11 mouse cellular contexts compared by ENCODE assay signal in genomic region chr8:120619235-120620180, GRCm38 (mm10). TPM values are rescaled to one million over a fixed set of nuclear protein-coding genes. Genes with fewer than 3 reads are reported as not detected.
DNase-seq lines count a peak whose midpoint lies in the region; ATAC-seq and TF ChIP-seq lines count a peak whose summit lies in the region.
"Had no signal": no experiment of that assay in that cellular context is flagged by ENCODE, and none has a peak within 500 bp of the region (broad histone marks: within the 10 kb centered on the region; RNA-seq: fewer than 3 reads in every experiment).

No protein-coding gene starts in this region.

- no peak for TF ChIP-seq EP300 in MEL (IDR thresholded peaks at IDR 0.05; ENCODE audit: low read depth in 1 of 2, low read length in 2 of 2)
- TF ChIP-seq EP300 in heart, postnatal 0 days (IDR thresholded peaks at IDR 0.05; ENCODE audit: low read depth) = 0 out of 2 replicates have a peak, but pooled peaks have one; percentile 28

- intact Hi-C loops in gastrocnemius, adult 2 months (cut with DNase I) = no loop called here

- H3K4me3 ChIP-seq in gastrocnemius, adult 2 months = no peak overlapping the region
- H3K4me3 ChIP-seq in MEL (ENCODE audit: control insufficient read depth in 1 of 2, insufficient read depth in 1 of 2, low read depth in 2 of 2, low read length in 2 of 2) = no peak overlapping the region
- H3K4me3 ChIP-seq in heart, postnatal 0 days (ENCODE audit: low read depth, low read length) = no peak overlapping the region
- H3K4me3 ChIP-seq in liver, embryonic 16.5 days (ENCODE audit: low read depth, low read length) = no peak overlapping the region

- H3K36me3 ChIP-seq in MEL (ENCODE audit: control insufficient read depth in 1 of 2, insufficient read depth in 2 of 2, low read length in 2 of 2) = peaks cover 0 to 2% of the 10 kb centered on the region in 2 experiments; a peak in 1 of 4 replicates
- no peaks in the 10 kb centered on the region for H3K36me3 ChIP-seq in heart, postnatal 0 days (replicated peaks; ENCODE audit: control insufficient read depth, insufficient read depth, low read length)
- no peaks in the 10 kb centered on the region for H3K36me3 ChIP-seq in liver, embryonic 16.5 days (ENCODE audit: control insufficient read depth, insufficient read depth)

- H3K4me2 ChIP-seq in heart, postnatal 0 days (ENCODE audit: low read depth, low read length) = no peak overlapping the region
- H3K4me2 ChIP-seq in liver, embryonic 16.5 days (ENCODE audit: low read depth, low read length) = no peak overlapping the region

- 66% methylated on average over 11 of the region's 11 CpGs for WGBS in heart, postnatal 0 days
- WGBS in liver, embryonic 16.5 days (ENCODE audit: insufficient replicate concordance) = 57% methylated on average over 11 of the region's 11 CpGs

- no peak for TF ChIP-seq RAD21 in MEL (IDR thresholded peaks at IDR 0.05; ENCODE audit: low read depth, low read length)

- TF ChIP-seq CTCF in gastrocnemius, adult 2 months (IDR thresholded peaks at IDR 0.05) = no peak
- TF ChIP-seq CTCF in MEL (IDR thresholded peaks at IDR 0.05 in 2 of 3, conservative IDR thresholded peaks at IDR 0.05 in 1 of 3; ENCODE audit: control insufficient read depth in 1 of 3, insufficient read depth in 1 of 3, low read depth in 2 of 3, low read length in 3 of 3, poor library complexity in 1 of 3, severe bottlenecking in 1 of 3) = no peak
- TF ChIP-seq CTCF in heart, postnatal 0 days (IDR thresholded peaks at IDR 0.05; ENCODE audit: low read depth) = no peak

- ATAC-seq in heart, postnatal 0 days (ENCODE audit: insufficient read depth, low read depth) = peak; percentile 49
- peak; percentile 27 for ATAC-seq in liver, embryonic 16.5 days (ENCODE audit: low read depth)

- TF ChIP-seq POLR2A in MEL (IDR thresholded peaks at IDR 0.05; ENCODE audit: control insufficient read depth in 1 of 2, insufficient read depth in 1 of 2, low read depth in 1 of 2, low read length in 2 of 2, poor library complexity in 1 of 2) = no peak

- no peaks in the 10 kb centered on the region for H3K27me3 ChIP-seq in MEL (ENCODE audit: control insufficient read depth in 1 of 2, insufficient read depth in 2 of 2, low read length in 2 of 2)
- no peaks in the 10 kb centered on the region for H3K27me3 ChIP-seq in heart, postnatal 0 days (ENCODE audit: control insufficient read depth, insufficient read depth, low read length)
- no peaks in the 10 kb centered on the region for H3K27me3 ChIP-seq in liver, embryonic 16.5 days (ENCODE audit: control insufficient read depth, insufficient read depth, low read depth, low read length)

- H3K9ac ChIP-seq in MEL (ENCODE audit: control insufficient read depth, low read depth, low read length, poor library complexity, severe bottlenecking) = no peak overlapping the region
- no peak overlapping the region for H3K9ac ChIP-seq in heart, postnatal 0 days (replicated peaks; ENCODE audit: low read depth, low read length)
- no peak overlapping the region for H3K9ac ChIP-seq in liver, embryonic 16.5 days (ENCODE audit: low read depth, low read length)
- H3K9ac ChIP-seq: liver, embryonic 14.5 days had no signal

- no peaks in the 10 kb centered on the region for H3K4me1 ChIP-seq in MEL (ENCODE audit: control insufficient read depth in 1 of 2, insufficient read depth in 2 of 2, low read length in 2 of 2)
- H3K4me1 ChIP-seq in heart, postnatal 0 days (ENCODE audit: control insufficient read depth, insufficient read depth) = peaks cover 18% of the 10 kb centered on the region; the same call in 1 of the 2 replicates
- peaks cover 16% of the 10 kb centered on the region for H3K4me1 ChIP-seq in liver, embryonic 16.5 days (ENCODE audit: control insufficient read depth, low read depth, low read length)

- DNase-seq in gastrocnemius, adult 2 months = no peak
- no peak for DNase-seq in gastrocnemius, postnatal 4 days (ENCODE audit: low spot score in 2 of 2)
- peak; percentile 27 for DNase-seq in MEL (ENCODE audit: low read depth, low spot score)
- no peak for DNase-seq in heart, postnatal 0 days (ENCODE audit: low spot score)
- no peak for DNase-seq in testis, postnatal 14 days (ENCODE audit: low spot score)
- DNase-seq in kidney, postnatal 14 days = no peak
- no peak for DNase-seq in kidney, adult 11 months

- no peaks in the 10 kb centered on the region for H3K9me3 ChIP-seq in MEL (replicated peaks; ENCODE audit: insufficient read depth, low read length)
- no peaks in the 10 kb centered on the region for H3K9me3 ChIP-seq in heart, postnatal 0 days (replicated peaks; ENCODE audit: control insufficient read depth, low read length)
- no peaks in the 10 kb centered on the region for H3K9me3 ChIP-seq in liver, embryonic 16.5 days (replicated peaks; ENCODE audit: control insufficient read depth, low read length)

- H3K27ac ChIP-seq in gastrocnemius, adult 2 months = peak overlapping the region; percentile 46; the same call in 1 of the 2 replicates
- no peak overlapping the region for H3K27ac ChIP-seq in MEL (ENCODE audit: control insufficient read depth, low read depth, low read length)
- H3K27ac ChIP-seq in heart, postnatal 0 days (ENCODE audit: low read depth) = peak overlapping the region; percentile 32
- peak overlapping the region; percentile 65 for H3K27ac ChIP-seq in liver, embryonic 16.5 days (ENCODE audit: low read length)
- H3K27ac ChIP-seq: liver, embryonic 14.5 days had no signal

- no peaks in the 10 kb centered on the region for H3K79me2 ChIP-seq in MEL (ENCODE audit: control insufficient read depth, insufficient read depth, low read length, poor library complexity)

TF ChIP-seq in MEL, 35 proteins besides CTCF, POLR2A, EP300 and RAD21 (continues in another document):
- TF ChIP-seq USF1 (IDR thresholded peaks at IDR 0.05; ENCODE audit: low read depth, low read length) = peak; percentile 61
- TF ChIP-seq TCF12 (IDR thresholded peaks at IDR 0.05; ENCODE audit: low read depth, low read length) = no peak
- no peak for TF ChIP-seq MYB (IDR thresholded peaks at IDR 0.05; ENCODE audit: low read depth, low read length)
- 0 out of 2 replicates have a peak, but pooled peaks have one; percentile 20 for TF ChIP-seq MXI1 (IDR thresholded peaks at IDR 0.05; ENCODE audit: low read depth, low read length)
- TF ChIP-seq MAX (IDR thresholded peaks at IDR 0.05; ENCODE audit: low read length) = no peak
- no peak for TF ChIP-seq BHLHE40 (IDR thresholded peaks at IDR 0.05; ENCODE audit: borderline replicate concordance, low read depth, low read length)
- no peak for TF ChIP-seq ELF1 (IDR thresholded peaks at IDR 0.05; ENCODE audit: low read depth, low read length)

RNA-seq across cellular contexts. Expression of gene 1190005I06Rik, which starts 27.9 kb away (rescaled TPM):
- 1 to 10 TPM in 1 of 2 experiments, under 1 TPM in 1; 0.77 to 1.0 TPM for total RNA-seq in gastrocnemius, adult 2 months (2021)
- 1 to 10 TPM; 1.4 to 3.1 TPM for total RNA-seq in gastrocnemius, postnatal 4 days (2021)
- 2.0 and 2.3 TPM in 2 replicates for total RNA-seq in MEL (2012; rRNA removed)
- 1 to 10 TPM in 1 of 2 experiments, not detected in 1; 2.1 TPM for polyA plus RNA-seq in MEL (2012; ENCODE audit: insufficient read depth in 1 of 2, insufficient read length in 2 of 2, low read depth in 1 of 2, low replicate concordance in 2 of 2, missing spikeins in 1 of 2)
- 0.80 and 1.9 TPM in 2 replicates for total RNA-seq in heart, postnatal 0 days (2014; rRNA removed; ENCODE audit: low replicate concordance)
- polyA plus RNA-seq in heart, postnatal 0 days (2015; fragmentation: Nextera tagmentation; extraction: Ambion mirVana) = 9.3 and 9.7 TPM in 2 replicates
- 1.4 and 1.7 TPM in 2 replicates for polyA plus RNA-seq in liver, embryonic 16.5 days (2015; fragmentation: Nextera tagmentation; extraction: Ambion mirVana)
- total RNA-seq: hematopoietic stem cell, adult 5-6 weeks had no signal

RNA-seq across cellular contexts. Expression of gene Gins2, which starts 30.4 kb away (rescaled TPM):
- under 1 TPM; 0.36 to 0.67 TPM for total RNA-seq in gastrocnemius, adult 2 months (2021)
- total RNA-seq in gastrocnemius, postnatal 4 days (2021) = 10 to 100 TPM; 22.5 to 26.3 TPM
- total RNA-seq in MEL (2012; rRNA removed) = 46.1 and 49.3 TPM in 2 replicates
- 100 to 1,000 TPM in 1 of 2 experiments, 10 to 100 TPM in 1; 39.6 to 150 TPM for polyA plus RNA-seq in MEL (2012; ENCODE audit: insufficient read depth in 1 of 2, insufficient read length in 2 of 2, low read depth in 1 of 2, low replicate concordance in 2 of 2, missing spikeins in 1 of 2)
- 29.8 and 52.1 TPM in 2 replicates for total RNA-seq in heart, postnatal 0 days (2014; rRNA removed; ENCODE audit: low replicate concordance)
- polyA plus RNA-seq in heart, postnatal 0 days (2015; fragmentation: Nextera tagmentation; extraction: Ambion mirVana) = 19.3 and 23.8 TPM in 2 replicates
- 40.6 and 43.3 TPM in 2 replicates for polyA plus RNA-seq in liver, embryonic 16.5 days (2015; fragmentation: Nextera tagmentation; extraction: Ambion mirVana)

RNA-seq across cellular contexts. Expression of gene Gm27021, which starts 48.4 kb away (rescaled TPM):
- not detected for total RNA-seq in gastrocnemius, adult 2 months (2021)
- not detected for total RNA-seq in gastrocnemius, postnatal 4 days (2021)
- total RNA-seq in MEL (2012; rRNA removed) = 0.54 TPM in 1 of 2 replicates, not detected in the other
- polyA plus RNA-seq in MEL (2012; ENCODE audit: insufficient read depth in 1 of 2, insufficient read length in 2 of 2, low read depth in 1 of 2, low replicate concordance in 2 of 2, missing spikeins in 1 of 2) = under 1 TPM in 1 of 2 experiments, not detected in 1; 0.21 TPM
- total RNA-seq in heart, postnatal 0 days (2014; rRNA removed; ENCODE audit: low replicate concordance) = 1.1 TPM in 1 of 2 replicates, not detected in the other
- 0.63 and 5.4 TPM in 2 replicates for polyA plus RNA-seq in heart, postnatal 0 days (2015; fragmentation: Nextera tagmentation; extraction: Ambion mirVana)
- 0.15 and 0.23 TPM in 2 replicates for polyA plus RNA-seq in liver, embryonic 16.5 days (2015; fragmentation: Nextera tagmentation; extraction: Ambion mirVana)
- total RNA-seq: hematopoietic stem cell, adult 5-6 weeks had no signal
- polyA plus RNA-seq: small intestine, adult 2 months had no signal

RNA-seq across cellular contexts. Expression of gene Cox4i1, which starts 48.5 kb away (rescaled TPM):
- total RNA-seq in gastrocnemius, adult 2 months (2021) = 1,000 to 10,000 TPM; 1,376 to 1,812 TPM
- 1,000 to 10,000 TPM; 1,319 to 1,394 TPM for total RNA-seq in gastrocnemius, postnatal 4 days (2021)
- total RNA-seq in MEL (2012; rRNA removed) = 1,299 and 1,431 TPM in 2 replicates
- polyA plus RNA-seq in MEL (2012; ENCODE audit: insufficient read depth in 1 of 2, insufficient read length in 2 of 2, low read depth in 1 of 2, low replicate concordance in 2 of 2, missing spikeins in 1 of 2) = 1,000 to 10,000 TPM; 1,011 to 2,173 TPM
- total RNA-seq in heart, postnatal 0 days (2014; rRNA removed; ENCODE audit: low replicate concordance) = 1,751 and 2,021 TPM in 2 replicates
- polyA plus RNA-seq in heart, postnatal 0 days (2015; fragmentation: Nextera tagmentation; extraction: Ambion mirVana) = 4,528 and 4,822 TPM in 2 replicates
- 638 and 672 TPM in 2 replicates for polyA plus RNA-seq in liver, embryonic 16.5 days (2015; fragmentation: Nextera tagmentation; extraction: Ambion mirVana)

RNA-seq across cellular contexts. Expression of gene Emc8, which starts 48.9 kb away (rescaled TPM):
- total RNA-seq in gastrocnemius, adult 2 months (2021) = 10 to 100 TPM; 22.2 to 25.6 TPM
- total RNA-seq in gastrocnemius, postnatal 4 days (2021) = 10 to 100 TPM; 60.8 to 84.2 TPM
- total RNA-seq in MEL (2012; rRNA removed) = 180 and 187 TPM in 2 replicates
- 100 to 1,000 TPM in 1 of 2 experiments, not detected in 1; 269 TPM for polyA plus RNA-seq in MEL (2012; ENCODE audit: insufficient read depth in 1 of 2, insufficient read length in 2 of 2, low read depth in 1 of 2, low replicate concordance in 2 of 2, missing spikeins in 1 of 2)
- total RNA-seq in heart, postnatal 0 days (2014; rRNA removed; ENCODE audit: low replicate concordance) = 45.4 and 110 TPM in 2 replicates
- polyA plus RNA-seq in heart, postnatal 0 days (2015; fragmentation: Nextera tagmentation; extraction: Ambion mirVana) = 127 and 134 TPM in 2 replicates
- 83.1 and 93.1 TPM in 2 replicates for polyA plus RNA-seq in liver, embryonic 16.5 days (2015; fragmentation: Nextera tagmentation; extraction: Ambion mirVana)

Comparison
In these comparisons a context has a peak if more than half of its experiments do, and no peak if none do; other contexts are left out.
1. RNA of gene Gins2, which starts 30.4 kb away (total RNA-seq): 29.8 to 52.1 TPM in heart, postnatal 0 days, 46.1 to 49.3 TPM in MEL and 22.5 to 26.3 TPM in gastrocnemius, postnatal 4 days; 0.36 to 0.67 TPM in gastrocnemius, adult 2 months; every median in the first group is over 10 times any median in the second.